Mouse (Mus musculus): ENCODE measurements around the gene Tmem51.

The Tmem51 gene

GRCm38 (mm10) chr4:142084131-142084899 is at the start of gene Tmem51:
Gene Tmem51, minus strand, starts transcription at chr4:142084304.
- no peak for DNase-seq (ENCODE audit: low spot score)

- DNase-seq (ENCODE audit: low spot score), result no peak
These were observed 46.1 kb upstream of the Tmem51 start for GRCm38 (mm10) chr4:142130162-142130561.

GRCm38 (mm10) chr4:142127275-142127788 is 43.2 kb upstream of the Tmem51 start:
- no peak for DNase-seq (ENCODE audit: low spot score)

GRCm38 (mm10) chr4:142126641-142127274 is 42.7 kb upstream of the Tmem51 start:
- no peak for DNase-seq (ENCODE audit: low spot score)

- DNase-seq (ENCODE audit: low spot score), result no peak
These were observed 37.1 kb upstream of the Tmem51 start for GRCm38 (mm10) chr4:142121164-142121563.

- no peak for DNase-seq (ENCODE audit: low spot score)
These were observed 34.4 kb upstream of the Tmem51 start for GRCm38 (mm10) chr4:142118522-142118921.

- no peak for DNase-seq (ENCODE audit: low spot score)
These were observed 33.9 kb upstream of the Tmem51 start for GRCm38 (mm10) chr4:142117993-142118392.

GRCm38 (mm10) chr4:142113306-142113705 is 29.2 kb upstream of the Tmem51 start:
- DNase-seq (ENCODE audit: low spot score), result no peak

- DNase-seq (ENCODE audit: low spot score), result no peak
These were observed 19.1 kb upstream of the Tmem51 start for GRCm38 (mm10) chr4:142103081-142103671.

- peak; percentile 34 for DNase-seq (ENCODE audit: low spot score)
These were observed 14.2 kb upstream of the Tmem51 start for GRCm38 (mm10) chr4:142098303-142098702.

- DNase-seq (ENCODE audit: low spot score), result no peak
These were observed 13.8 kb upstream of the Tmem51 start for GRCm38 (mm10) chr4:142097871-142098270.

GRCm38 (mm10) chr4:142095513-142096241 is 11.6 kb upstream of the Tmem51 start:
- DNase-seq (ENCODE audit: low spot score), result no peak

- DNase-seq (ENCODE audit: low spot score), result no peak
These were observed 10.3 kb upstream of the Tmem51 start for GRCm38 (mm10) chr4:142094386-142094785.

- no peak for DNase-seq (ENCODE audit: low spot score)
These were observed 7.0 kb upstream of the Tmem51 start for GRCm38 (mm10) chr4:142091100-142091499.

GRCm38 (mm10) chr4:142089966-142090365 is 5.9 kb upstream of the Tmem51 start:
- DNase-seq (ENCODE audit: low spot score), result no peak

- no peak for DNase-seq (ENCODE audit: low spot score)
These were observed 4.7 kb upstream of the Tmem51 start for GRCm38 (mm10) chr4:142088836-142089235.

GRCm38 (mm10) chr4:142088409-142088808 is 4.3 kb upstream of the Tmem51 start:
- DNase-seq (ENCODE audit: low spot score), result no peak

GRCm38 (mm10) chr4:142084936-142085563 is 946 bp upstream of the Tmem51 start:
- DNase-seq (ENCODE audit: low spot score), result no peak

- no peak for DNase-seq (ENCODE audit: low spot score)
These were observed 358 bp downstream of the Tmem51 start for GRCm38 (mm10) chr4:142083762-142084130.

GRCm38 (mm10) chr4:142083193-142083592 is 911 bp downstream of the Tmem51 start:
- DNase-seq (ENCODE audit: low spot score), result no peak

- DNase-seq (ENCODE audit: low spot score), result no peak
These were observed 1.4 kb downstream of the Tmem51 start for GRCm38 (mm10) chr4:142082703-142083102.

All from c-Kit-positive CD71-positive TER-119-positive erythroid progenitor cells, embryonic 14.5 days (primary cell).